Comparison of ENCODE assay signal across 16 mouse cellular contexts in genomic region chr5:35690485-35691165, GRCm38 (mm10). TPM values are rescaled to one million over a fixed set of nuclear protein-coding genes. Genes with fewer than 3 reads are reported as not detected.
DNase-seq lines count a peak whose midpoint lies in the region; ATAC-seq and TF ChIP-seq lines count a peak whose summit lies in the region.
"Had no signal": no experiment of that assay in that cellular context is flagged by ENCODE, and none has a peak within 500 bp of the region (broad histone marks: within the 10 kb centered on the region; RNA-seq: fewer than 3 reads in every experiment).

No protein-coding gene starts in this region.

- no peak overlapping the region for H3K4me2 ChIP-seq in forebrain, postnatal 0 days (ENCODE audit: low read depth)
- H3K4me2 ChIP-seq in hindbrain, embryonic 13.5 days, result no peak overlapping the region
- H3K4me2 ChIP-seq in hindbrain, embryonic 14.5 days (replicated peaks), result no peak overlapping the region
- H3K4me2 ChIP-seq: limb, embryonic 15.5 days; neural tube, embryonic 15.5 days had no signal

- DNase-seq in forebrain, embryonic 10.5 days (ENCODE audit: extremely low spot score, low spot score), result no peak
- DNase-seq in forebrain, postnatal 0 days, result no peak
- DNase-seq in hindbrain, embryonic 14.5 days (ENCODE audit: low spot score), result no peak
- DNase-seq in adrenal gland, adult (ENCODE audit: inconsistent age in 2 of 2, low spot score in 1 of 2), result peak; percentile 86 to 93
- no peak for DNase-seq in embryo, embryonic 9.5 days (ENCODE audit: extremely low spot score)
- DNase-seq: retina, postnatal 1 day; thymus, adult 18-20 months had no signal

- H3K36me3 ChIP-seq in forebrain, embryonic 10.5 days (replicated peaks), result no peaks in the 10 kb centered on the region
- H3K36me3 ChIP-seq in forebrain, postnatal 0 days (ENCODE audit: insufficient read depth), result no peaks in the 10 kb centered on the region
- H3K36me3 ChIP-seq in hindbrain, embryonic 13.5 days, result no peaks in the 10 kb centered on the region
- no peaks in the 10 kb centered on the region for H3K36me3 ChIP-seq in hindbrain, embryonic 14.5 days (replicated peaks; ENCODE audit: control insufficient read depth, insufficient read depth)
- H3K36me3 ChIP-seq: G1E; limb, embryonic 15.5 days; neural tube, embryonic 15.5 days had no signal

- H3K9ac ChIP-seq in forebrain, postnatal 0 days, result no peak overlapping the region
- H3K9ac ChIP-seq in hindbrain, embryonic 13.5 days, result peak overlapping the region; percentile 19; the same call in 1 of the 2 replicates
- no peak overlapping the region for H3K9ac ChIP-seq in hindbrain, embryonic 14.5 days
- H3K9ac ChIP-seq: limb, embryonic 15.5 days; neural tube, embryonic 15.5 days had no signal

- 89% methylated on average over 8 of the region's 8 CpGs for WGBS in forebrain, embryonic 10.5 days
- WGBS in forebrain, postnatal 0 days, result 77% methylated on average over 8 of the region's 8 CpGs
- WGBS in hindbrain, embryonic 13.5 days, result 82% methylated on average over 8 of the region's 8 CpGs
- 82% methylated on average over 8 of the region's 8 CpGs for WGBS in hindbrain, embryonic 14.5 days

- ATAC-seq in forebrain, postnatal 0 days, result no peak
- ATAC-seq in hindbrain, embryonic 13.5 days (ENCODE audit: low FRiP score), result no peak
- no peak for ATAC-seq in hindbrain, embryonic 14.5 days (ENCODE audit: low FRiP score)
- no peak for ATAC-seq in inflammation-experienced regulatory T-cells, adult 6 months
- ATAC-seq: forebrain, embryonic 16.5 days; hindbrain, postnatal 0 days had no signal

- no peaks in the 10 kb centered on the region for H3K27me3 ChIP-seq in forebrain, embryonic 10.5 days (ENCODE audit: poor library complexity, severe bottlenecking)
- H3K27me3 ChIP-seq in forebrain, postnatal 0 days (ENCODE audit: insufficient read depth, low read length), result no peaks in the 10 kb centered on the region
- 0 out of 2 replicates have a peak, but pooled peaks cover 2% of the 10 kb centered on the region for H3K27me3 ChIP-seq in hindbrain, embryonic 13.5 days
- H3K27me3 ChIP-seq in hindbrain, embryonic 14.5 days (ENCODE audit: control insufficient read depth, insufficient read depth, low read length), result no peaks in the 10 kb centered on the region
- H3K27me3 ChIP-seq: limb, embryonic 15.5 days; neural tube, embryonic 15.5 days had no signal

- no peak for TF ChIP-seq CTCF in forebrain, postnatal 0 days (IDR thresholded peaks at IDR 0.05; ENCODE audit: low read depth)

- peak overlapping the region; percentile 35; the same call in 1 of the 2 replicates for H3K27ac ChIP-seq in forebrain, embryonic 10.5 days
- H3K27ac ChIP-seq in forebrain, postnatal 0 days (ENCODE audit: low read depth, low read length), result no peak overlapping the region
- no peak overlapping the region for H3K27ac ChIP-seq in hindbrain, embryonic 13.5 days
- no peak overlapping the region for H3K27ac ChIP-seq in hindbrain, embryonic 14.5 days
- H3K27ac ChIP-seq in brown adipose tissue, adult 24 weeks (replicated peaks; ENCODE audit: low read depth, low read length), result peak overlapping the region; percentile 53
- H3K27ac ChIP-seq: heart, adult 2 months; hindbrain, postnatal 0 days; limb, embryonic 15.5 days; neural tube, embryonic 15.5 days had no signal

- H3K4me1 ChIP-seq in forebrain, embryonic 10.5 days, result peaks cover 37% of the 10 kb centered on the region
- no peaks in the 10 kb centered on the region for H3K4me1 ChIP-seq in forebrain, postnatal 0 days (ENCODE audit: insufficient read depth)
- peaks cover 5% of the 10 kb centered on the region; the same call in 1 of the 2 replicates for H3K4me1 ChIP-seq in hindbrain, embryonic 13.5 days (replicated peaks)
- 0 out of 2 replicates have a peak, but pooled peaks cover 4% of the 10 kb centered on the region for H3K4me1 ChIP-seq in hindbrain, embryonic 14.5 days (replicated peaks; ENCODE audit: control insufficient read depth, insufficient read depth, low read length)
- peaks cover 26% of the 10 kb centered on the region for H3K4me1 ChIP-seq in brown adipose tissue, adult 24 weeks (ENCODE audit: control insufficient read depth, insufficient read depth, insufficient read length, low read length)
- H3K4me1 ChIP-seq: neural tube, embryonic 15.5 days had no signal

- no peak overlapping the region for H3K4me3 ChIP-seq in forebrain, embryonic 10.5 days
- H3K4me3 ChIP-seq in forebrain, postnatal 0 days (ENCODE audit: low read depth, low read length), result no peak overlapping the region
- no peak overlapping the region for H3K4me3 ChIP-seq in hindbrain, embryonic 13.5 days
- no peak overlapping the region for H3K4me3 ChIP-seq in hindbrain, embryonic 14.5 days (replicated peaks; ENCODE audit: low read length)
- no peak overlapping the region for H3K4me3 ChIP-seq in brown adipose tissue, adult 24 weeks (ENCODE audit: insufficient read depth, low read depth, low read length)
- H3K4me3 ChIP-seq: heart, adult 2 months; limb, embryonic 15.5 days; neural tube, embryonic 15.5 days had no signal

- H3K9me3 ChIP-seq in forebrain, embryonic 10.5 days, result no peaks in the 10 kb centered on the region
- H3K9me3 ChIP-seq in forebrain, postnatal 0 days (ENCODE audit: low read length), result no peaks in the 10 kb centered on the region
- no peaks in the 10 kb centered on the region for H3K9me3 ChIP-seq in hindbrain, embryonic 13.5 days
- H3K9me3 ChIP-seq in hindbrain, embryonic 14.5 days (ENCODE audit: control insufficient read depth, low read length), result no peaks in the 10 kb centered on the region
- H3K9me3 ChIP-seq: G1E; limb, embryonic 15.5 days; neural tube, embryonic 15.5 days had no signal

RNA-seq across cellular contexts. Expression of gene Htra3, which starts 11.0 kb away (rescaled TPM):
- 3.1 and 3.6 TPM in 2 replicates for polyA plus RNA-seq in forebrain, embryonic 10.5 days (2016; fragmentation: Nextera tagmentation; extraction: Ambion mirVana)
- total RNA-seq in forebrain, postnatal 0 days (2014; rRNA removed), result 11.1 and 13.2 TPM in 2 replicates
- polyA plus RNA-seq in forebrain, postnatal 0 days (2015; fragmentation: Nextera tagmentation; extraction: Ambion mirVana), result 16.4 and 16.9 TPM in 2 replicates
- 12.2 and 12.7 TPM in 2 replicates for polyA plus RNA-seq in hindbrain, embryonic 13.5 days (2015; fragmentation: Nextera tagmentation; extraction: Ambion mirVana)
- polyA plus RNA-seq in hindbrain, embryonic 14.5 days (2014; fragmentation: Nextera tagmentation; extraction: Ambion mirVana), result 17.2 and 18.1 TPM in 2 replicates
- 60.4 and 62.3 TPM in 2 replicates for polyA plus RNA-seq in brown adipose tissue, adult 24 weeks (2012; ENCODE audit: insufficient read depth, insufficient read length, missing spikeins)
- not detected for polyA plus RNA-seq in inflammation-experienced regulatory T-cells, adult 6 months (2017; shearing (Covaris generic))
- total RNA-seq: G1E had no signal
- polyA plus RNA-seq: G1E had no signal

RNA-seq across cellular contexts. Expression of gene Sh3tc1, which starts 49.2 kb away (rescaled TPM):
- 3.9 and 4.5 TPM in 2 replicates for polyA plus RNA-seq in forebrain, embryonic 10.5 days (2016; fragmentation: Nextera tagmentation; extraction: Ambion mirVana)
- 1.8 and 2.8 TPM in 2 replicates for total RNA-seq in forebrain, postnatal 0 days (2014; rRNA removed)
- polyA plus RNA-seq in forebrain, postnatal 0 days (2015; fragmentation: Nextera tagmentation; extraction: Ambion mirVana), result 0.99 and 1.2 TPM in 2 replicates
- polyA plus RNA-seq in hindbrain, embryonic 13.5 days (2015; fragmentation: Nextera tagmentation; extraction: Ambion mirVana), result 2.7 and 3.8 TPM in 2 replicates
- 2.5 and 3.0 TPM in 2 replicates for polyA plus RNA-seq in hindbrain, embryonic 14.5 days (2014; fragmentation: Nextera tagmentation; extraction: Ambion mirVana)
- 16.6 and 17.9 TPM in 2 replicates for polyA plus RNA-seq in brown adipose tissue, adult 24 weeks (2012; ENCODE audit: insufficient read depth, insufficient read length, missing spikeins)
- 1 to 10 TPM; 1.1 to 2.2 (median 1.4) TPM for polyA plus RNA-seq in inflammation-experienced regulatory T-cells, adult 6 months (2017; shearing (Covaris generic))

Comparison
In these comparisons a context has a peak if more than half of its experiments do, and no peak if none do; other contexts are left out.
1. H3K27ac ChIP-seq: peak in forebrain, embryonic 10.5 days (single experiment) and brown adipose tissue, adult 24 weeks (single experiment); none in forebrain, postnatal 0 days (single experiment), hindbrain, embryonic 13.5 days (single experiment) and hindbrain, embryonic 14.5 days (single experiment).
2. DNase-seq: peak in adrenal gland, adult (2 of 2); none in forebrain, embryonic 10.5 days (single experiment), forebrain, postnatal 0 days (single experiment), hindbrain, embryonic 14.5 days (single experiment) and embryo, embryonic 9.5 days (single experiment).